Mouse (Mus musculus) embryonic fibroblast, embryonic 13.5 days (primary cell): Measurements from ENCODE around the gene Rubcnl.

ENCODE experiments used
- CTCF ChIP-seq: IDR thresholded peaks from 2 replicates; pipeline ENCODE4 v1.5.1; 2011; ENCODE audit warnings: mild to moderate bottlenecking, control low read depth, low read length, moderate library complexity, borderline replicate concordance; ENCODE audit not compliant: insufficient read depth
- POLR2A ChIP-seq: IDR thresholded peaks from 2 replicates; pipeline ENCODE4 v1.6.1; 2011; ENCODE audit warnings: low read depth, mild to moderate bottlenecking, control low read depth, low read length, moderate library complexity

- TF ChIP-seq CTCF (no peak), POLR2A (no peak)
These were observed 53.6 kb downstream of the Rubcnl start for GRCm38 (mm10) chr14:75069356-75069979.
